In the genomic region with DNA sequence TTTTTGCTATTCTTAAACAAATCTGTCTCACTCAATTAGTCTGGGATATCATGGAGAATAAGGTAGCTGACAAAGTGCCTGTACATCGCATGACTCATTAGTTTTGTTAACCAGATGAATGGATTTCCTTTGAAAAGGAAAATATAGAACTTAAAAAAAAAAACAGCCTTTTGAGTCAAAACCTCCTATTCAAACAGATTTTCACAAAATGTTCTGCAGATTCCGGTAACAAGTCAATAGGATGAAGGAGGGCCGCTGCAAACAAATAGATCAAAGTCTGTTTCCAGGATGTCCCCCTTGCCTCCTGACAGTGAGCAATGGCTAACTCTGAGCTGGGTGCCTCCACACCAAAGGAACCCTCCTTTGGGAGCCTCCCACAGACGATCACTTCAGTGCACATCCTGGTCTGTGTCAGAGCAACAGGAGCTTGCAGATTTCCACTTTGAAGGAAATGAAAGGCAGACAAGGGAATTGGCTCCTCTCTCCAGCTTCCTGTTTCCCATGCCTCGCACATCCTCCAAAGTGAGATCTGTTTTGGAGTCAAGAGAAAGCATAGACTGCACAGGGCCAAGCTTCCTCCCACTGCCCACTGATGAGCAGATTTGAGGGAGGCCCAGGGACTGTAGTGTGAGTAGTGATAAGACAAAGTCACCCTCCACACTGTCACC, we compare ENCODE assay signal across 10 mouse cellular contexts.
A peak's percentile ranks its signal among the peaks of the same experiment; 100 is the strongest.
DNase-seq lines count a peak whose midpoint lies in the region; ATAC-seq lines count a peak whose summit lies in the region.
"Had no signal": no experiment of that assay in that cellular context is flagged by ENCODE, and none has a peak within 500 bp of the region (broad histone marks: within the 10 kb centered on the region; RNA-seq: fewer than 3 reads in every experiment).

No protein-coding gene starts in this region.

- DNase-seq in hindbrain, embryonic 11.5 days (ENCODE audit: low spot score) = no peak
- peak; percentile 27 for DNase-seq in brain, adult 2 months (ENCODE audit: low read depth, low spot score)
- DNase-seq in kidney, postnatal 4 days = peak; percentile 40 to 48
- no peak for DNase-seq in B cell, adult 2 months
- no peak for DNase-seq in cerebellum, adult 9-10 months
- no peak for DNase-seq in retina, postnatal 1 day
- DNase-seq: thymus, adult 2 months had no signal

- no peaks in the 10 kb centered on the region for H3K27me3 ChIP-seq in hindbrain, embryonic 13.5 days
- H3K27me3 ChIP-seq in hindbrain, embryonic 11.5 days (ENCODE audit: control insufficient read depth, insufficient read depth, low read length) = no peaks in the 10 kb centered on the region
- H3K27me3 ChIP-seq in heart, embryonic 15.5 days = no peaks in the 10 kb centered on the region
- H3K27me3 ChIP-seq: embryonic facial prominence, embryonic 12.5 days had no signal

- H3K9ac ChIP-seq in hindbrain, embryonic 13.5 days = no peak overlapping the region
- H3K9ac ChIP-seq in hindbrain, embryonic 11.5 days (ENCODE audit: low read depth, low read length) = no peak overlapping the region
- H3K9ac ChIP-seq in heart, embryonic 15.5 days = no peak overlapping the region
- H3K9ac ChIP-seq: embryonic facial prominence, embryonic 12.5 days had no signal

- H3K9me3 ChIP-seq in hindbrain, embryonic 13.5 days = no peaks in the 10 kb centered on the region
- H3K9me3 ChIP-seq in hindbrain, embryonic 11.5 days (ENCODE audit: control insufficient read depth, low read length) = no peaks in the 10 kb centered on the region
- no peaks in the 10 kb centered on the region for H3K9me3 ChIP-seq in heart, embryonic 15.5 days (replicated peaks)
- H3K9me3 ChIP-seq: embryonic facial prominence, embryonic 12.5 days had no signal

- 0 out of 2 replicates have a peak overlapping the region, but pooled peaks have one; percentile 2 for H3K27ac ChIP-seq in hindbrain, embryonic 13.5 days
- no peak overlapping the region for H3K27ac ChIP-seq in hindbrain, embryonic 11.5 days (ENCODE audit: low read depth, low read length)
- peak overlapping the region; percentile 54 for H3K27ac ChIP-seq in heart, embryonic 15.5 days
- H3K27ac ChIP-seq: embryonic facial prominence, embryonic 12.5 days had no signal

- H3K4me3 ChIP-seq in hindbrain, embryonic 13.5 days = no peak overlapping the region
- H3K4me3 ChIP-seq in hindbrain, embryonic 11.5 days (ENCODE audit: low read depth, low read length) = no peak overlapping the region
- no peak overlapping the region for H3K4me3 ChIP-seq in heart, embryonic 15.5 days
- H3K4me3 ChIP-seq: embryonic facial prominence, embryonic 12.5 days had no signal

- H3K4me2 ChIP-seq in hindbrain, embryonic 13.5 days = no peak overlapping the region
- H3K4me2 ChIP-seq in hindbrain, embryonic 11.5 days (replicated peaks; ENCODE audit: low read depth, low read length) = no peak overlapping the region
- H3K4me2 ChIP-seq in heart, embryonic 15.5 days = no peak overlapping the region
- H3K4me2 ChIP-seq: embryonic facial prominence, embryonic 12.5 days had no signal

- no peak for ATAC-seq in hindbrain, embryonic 13.5 days (ENCODE audit: low FRiP score)
- ATAC-seq in hindbrain, embryonic 11.5 days (ENCODE audit: low FRiP score) = no peak
- ATAC-seq in heart, embryonic 15.5 days (replicated peaks; ENCODE audit: insufficient number of reproducible peaks, insufficient read depth, low FRiP score, low read depth) = peak; percentile 69; the same call in 1 of the 2 replicates

- WGBS in hindbrain, embryonic 13.5 days = 23% methylated on average over 5 of the region's 5 CpGs
- WGBS in hindbrain, embryonic 11.5 days = 35% methylated on average over 5 of the region's 5 CpGs
- 54% methylated on average over 5 of the region's 5 CpGs for WGBS in heart, embryonic 15.5 days

- H3K4me1 ChIP-seq in hindbrain, embryonic 13.5 days (replicated peaks) = no peaks in the 10 kb centered on the region; the same call in 1 of the 2 replicates
- no peaks in the 10 kb centered on the region for H3K4me1 ChIP-seq in hindbrain, embryonic 11.5 days (replicated peaks; ENCODE audit: control insufficient read depth, insufficient read depth, low read length)
- 0 out of 2 replicates have a peak, but pooled peaks cover 4% of the 10 kb centered on the region for H3K4me1 ChIP-seq in heart, embryonic 15.5 days (replicated peaks)
- H3K4me1 ChIP-seq: embryonic facial prominence, embryonic 12.5 days had no signal

- H3K36me3 ChIP-seq in hindbrain, embryonic 13.5 days = no peaks in the 10 kb centered on the region
- H3K36me3 ChIP-seq in hindbrain, embryonic 11.5 days (ENCODE audit: control insufficient read depth, insufficient read depth, low read length) = no peaks in the 10 kb centered on the region
- H3K36me3 ChIP-seq in heart, embryonic 15.5 days = no peaks in the 10 kb centered on the region
- H3K36me3 ChIP-seq: embryonic facial prominence, embryonic 12.5 days had no signal

Comparison
In these comparisons a context has a peak if more than half of its experiments do, and no peak if none do; other contexts are left out.
1. DNase-seq: peak in brain, adult 2 months (single experiment) and kidney, postnatal 4 days (2 of 2); none in hindbrain, embryonic 11.5 days (single experiment), B cell, adult 2 months (0 of 2), cerebellum, adult 9-10 months (single experiment) and retina, postnatal 1 day (single experiment).